Mouse (Mus musculus): ENCODE measurements around the gene Olfml2a. TPM values are rescaled to one million over a fixed set of nuclear protein-coding genes. Genes with fewer than 3 reads are reported as not detected.
A peak's percentile ranks its signal among the peaks of the same experiment; 100 is the strongest.

Gene Olfml2a
- polyA plus RNA-seq, 1 experiment from 2014 or later = 5.1 TPM

- no peak for ATAC-seq (ENCODE audit: extremely low read depth, insufficient number of reproducible peaks, low FRiP score, low TSS enrichment)
- WGBS = 25% methylated on average over 10 of the region's 10 CpGs
- Histone ChIP-seq H3K4me1 (peaks cover 13% of the 10 kb centered on the region), H3K27ac (replicated peaks) (no peak overlapping the region), H3K27me3 (replicated peaks) (peaks cover 20% of the 10 kb centered on the region), H3K4me3 (peak overlapping the region; percentile 93), H3K9me3 (no peaks in the 10 kb centered on the region), H3K4me2 (peak overlapping the region; percentile 99), H3K9ac (peak overlapping the region; percentile 84), H3K36me3 (no peaks in the 10 kb centered on the region)
These were observed 7.2 kb upstream of the Olfml2a start for GRCm38 (mm10) chr2:38924571-38924970.

- peak; percentile 39; the same call in 1 of the 2 replicates for ATAC-seq (ENCODE audit: extremely low read depth, insufficient number of reproducible peaks, low FRiP score, low TSS enrichment)
- Histone ChIP-seq H3K36me3 (no peaks in the 10 kb centered on the region), H3K9me3 (no peaks in the 10 kb centered on the region), H3K27me3 (replicated peaks) (peaks cover 23% of the 10 kb centered on the region), H3K9ac (peak overlapping the region; percentile 84), H3K4me3 (peak overlapping the region; percentile 93), H3K4me1 (peaks cover 13% of the 10 kb centered on the region), H3K27ac (replicated peaks) (peak overlapping the region; percentile 32; the same call in 1 of the 2 replicates), H3K4me2 (peak overlapping the region; percentile 99)
- WGBS = under 1% methylated on average over 51 of the region's 51 CpGs
These were observed 6.4 kb upstream of the Olfml2a start for GRCm38 (mm10) chr2:38925171-38926080.

GRCm38 (mm10) chr2:38926145-38926891 lies 5.5 kb upstream of the Olfml2a start:
- under 1% methylated on average over 47 of the region's 53 CpGs for WGBS
- peak overlapping the region; percentile 63 for H3K27ac ChIP-seq (replicated peaks)

GRCm38 (mm10) chr2:38927115-38927979 lies 4.4 kb upstream of the Olfml2a start, which contains the start of gene Nr6a1:
Nr6a1 (minus strand) TSS chr2:38927688.
- peak within 1 kb of the TSS; percentile 63; the same call in 1 of the 2 replicates for H3K27ac ChIP-seq (replicated peaks)
- peaks cover 25% of the 10 kb centered on the region for H3K4me1 ChIP-seq
- ATAC-seq (ENCODE audit: extremely low read depth, insufficient number of reproducible peaks, low FRiP score, low TSS enrichment) = no peak
- peaks cover 28% of the 10 kb centered on the region for H3K27me3 ChIP-seq (replicated peaks)
- peak within 1 kb of the TSS; percentile 67 for H3K9ac ChIP-seq
- peak within 1 kb of the TSS; percentile 93 for H3K4me3 ChIP-seq
- no peaks in the 10 kb centered on the region for H3K36me3 ChIP-seq
- 7% methylated on average over 17 of the region's 19 CpGs for WGBS
- H3K4me2 ChIP-seq = peak within 1 kb of the TSS; percentile 99
- no peaks in the 10 kb centered on the region for H3K9me3 ChIP-seq

More at GRCm38 (mm10) chr2:38926145-38926891, 5.5 kb upstream of the Olfml2a start:
- Histone ChIP-seq H3K27me3 (replicated peaks) (peaks cover 28% of the 10 kb centered on the region), H3K4me3 (peak overlapping the region; percentile 93), H3K4me2 (peak overlapping the region; percentile 99), H3K9me3 (no peaks in the 10 kb centered on the region), H3K36me3 (no peaks in the 10 kb centered on the region), H3K9ac (peak overlapping the region; percentile 84), H3K4me1 (peaks cover 15% of the 10 kb centered on the region)
- peak; percentile 93 for ATAC-seq (ENCODE audit: extremely low read depth, insufficient number of reproducible peaks, low FRiP score, low TSS enrichment)

- no peak overlapping the region for H3K4me3 ChIP-seq
- peaks cover 17% of the 10 kb centered on the region; the same call in 1 of the 2 replicates for H3K27me3 ChIP-seq (replicated peaks)
- H3K27ac ChIP-seq (replicated peaks) = no peak overlapping the region
- H3K4me1 ChIP-seq = peaks cover 37% of the 10 kb centered on the region
- no peak for ATAC-seq (ENCODE audit: extremely low read depth, insufficient number of reproducible peaks, low FRiP score, low TSS enrichment)
- no peak overlapping the region for H3K9ac ChIP-seq
- H3K9me3 ChIP-seq = no peaks in the 10 kb centered on the region
- 48% methylated on average over 2 of the region's 2 CpGs for WGBS
- H3K36me3 ChIP-seq = no peaks in the 10 kb centered on the region
- no peak overlapping the region for H3K4me2 ChIP-seq
These were observed 1.5 kb upstream of the Olfml2a start for GRCm38 (mm10) chr2:38930269-38930668.

- H3K9ac ChIP-seq = peak overlapping the region; percentile 33
- no peak overlapping the region for H3K4me3 ChIP-seq
- H3K27ac ChIP-seq (replicated peaks) = peak overlapping the region; percentile 73
- no peaks in the 10 kb centered on the region for H3K36me3 ChIP-seq
- H3K9me3 ChIP-seq = 0 out of 2 replicates have a peak, but pooled peaks cover under 1% of the 10 kb centered on the region
- ATAC-seq (ENCODE audit: extremely low read depth, insufficient number of reproducible peaks, low FRiP score, low TSS enrichment) = no peak
- peaks cover 39% of the 10 kb centered on the region for H3K4me1 ChIP-seq
- H3K4me2 ChIP-seq = peak overlapping the region; percentile 20
- 17% methylated on average over 2 of the region's 2 CpGs for WGBS
- peaks cover 10% of the 10 kb centered on the region; the same call in 1 of the 2 replicates for H3K27me3 ChIP-seq (replicated peaks)
These were observed 2.2 kb downstream of the Olfml2a start for GRCm38 (mm10) chr2:38933931-38934330.

GRCm38 (mm10) chr2:38934936-38935335 lies 3.2 kb downstream of the Olfml2a start:
- Histone ChIP-seq H3K4me3 (no peak overlapping the region), H3K9me3 (0 out of 2 replicates have a peak, but pooled peaks cover 3% of the 10 kb centered on the region), H3K36me3 (no peaks in the 10 kb centered on the region), H3K4me2 (peak overlapping the region; percentile 20), H3K27ac (replicated peaks) (peak overlapping the region; percentile 73), H3K27me3 (replicated peaks) (peaks cover 8% of the 10 kb centered on the region; the same call in 1 of the 2 replicates), H3K9ac (peak overlapping the region; percentile 51; the same call in 1 of the 2 replicates), H3K4me1 (peaks cover 39% of the 10 kb centered on the region)
- 42% methylated on average over 5 of the region's 5 CpGs for WGBS
- ATAC-seq (ENCODE audit: extremely low read depth, insufficient number of reproducible peaks, low FRiP score, low TSS enrichment) = no peak

- 71% methylated on average over 9 of the region's 9 CpGs for WGBS
- Histone ChIP-seq H3K36me3 (no peaks in the 10 kb centered on the region), H3K9ac (no peak overlapping the region), H3K27ac (replicated peaks) (no peak overlapping the region), H3K4me3 (no peak overlapping the region), H3K9me3 (0 out of 2 replicates have a peak, but pooled peaks cover 3% of the 10 kb centered on the region), H3K4me1 (peaks cover 32% of the 10 kb centered on the region), H3K27me3 (replicated peaks) (no peaks in the 10 kb centered on the region), H3K4me2 (no peak overlapping the region)
- no peak for ATAC-seq (ENCODE audit: extremely low read depth, insufficient number of reproducible peaks, low FRiP score, low TSS enrichment)
These were observed 5.1 kb downstream of the Olfml2a start for GRCm38 (mm10) chr2:38936721-38937378.

GRCm38 (mm10) chr2:38937396-38937795 lies 5.6 kb downstream of the Olfml2a start:
- peaks cover 26% of the 10 kb centered on the region for H3K4me1 ChIP-seq
- no peak overlapping the region for H3K27ac ChIP-seq (replicated peaks)
- H3K9ac ChIP-seq = no peak overlapping the region
- no peak overlapping the region for H3K4me2 ChIP-seq
- H3K36me3 ChIP-seq = no peaks in the 10 kb centered on the region
- 65% methylated on average over 3 of the region's 3 CpGs for WGBS
- ATAC-seq (ENCODE audit: extremely low read depth, insufficient number of reproducible peaks, low FRiP score, low TSS enrichment) = no peak
- H3K27me3 ChIP-seq (replicated peaks) = no peaks in the 10 kb centered on the region
- H3K4me3 ChIP-seq = no peak overlapping the region
- 0 out of 2 replicates have a peak, but pooled peaks cover 3% of the 10 kb centered on the region for H3K9me3 ChIP-seq

- WGBS = 82% methylated on average over 1 of the region's 1 CpGs
- Histone ChIP-seq H3K27ac (replicated peaks) (no peak overlapping the region), H3K4me2 (no peak overlapping the region), H3K4me1 (peaks cover 26% of the 10 kb centered on the region), H3K9me3 (0 out of 2 replicates have a peak, but pooled peaks cover 3% of the 10 kb centered on the region), H3K9ac (no peak overlapping the region), H3K27me3 (replicated peaks) (no peaks in the 10 kb centered on the region), H3K4me3 (no peak overlapping the region), H3K36me3 (no peaks in the 10 kb centered on the region)
- ATAC-seq (ENCODE audit: extremely low read depth, insufficient number of reproducible peaks, low FRiP score, low TSS enrichment) = no peak
These were observed 6.2 kb downstream of the Olfml2a start for GRCm38 (mm10) chr2:38938007-38938406.
